Mouse (Mus musculus): ENCODE data around the gene Gm20683.
A peak's percentile ranks its signal among the peaks of the same experiment; 100 is the strongest.

Gene Gm20683

GRCm38 (mm10) chr17:25792615-25793014 lies 48.9 kb downstream of the Gm20683 start, which contains the start of gene Fam173a:
Gene Fam173a (minus strand): TSS chr17:25792901.
- DNase-seq = peak; percentile 53 to 57

GRCm38 (mm10) chr17:25791843-25792527 lies 49.6 kb downstream of the Gm20683 start:
- DNase-seq = peak; percentile 86 to 90

GRCm38 (mm10) chr17:25791320-25791842 lies 50.2 kb downstream of the Gm20683 start:
- no peak for DNase-seq

GRCm38 (mm10) chr17:25786781-25787504 lies 54.6 kb downstream of the Gm20683 start:
- DNase-seq = no peak

- no peak for DNase-seq
Measured at GRCm38 (mm10) chr17:25786280-25786679, 55.3 kb downstream of the Gm20683 start, which contains the start of gene Ccdc78. Gene Ccdc78 (plus strand): TSS chr17:25786580.

GRCm38 (mm10) chr17:25785281-25785745 lies 56.2 kb downstream of the Gm20683 start, which contains the start of gene Haghl:
Gene Haghl (minus strand): TSS chr17:25785673.
- peak; percentile 97 to 99 for DNase-seq

All from cerebellum, postnatal 36 days (tissue).